Mouse (Mus musculus) hindbrain, postnatal 0 days (tissue): ENCODE data around the gene Magi2. TPM values are rescaled to one million over a fixed set of nuclear protein-coding genes. Genes with fewer than 3 reads are reported as not detected.

Experiments
- ATAC-seq: fragments of 200-750 bp; cut with Nextera tagmentation; 2 replicates; pipeline ENCODE4 v1.8.0; 2017; ENCODE audit warnings: mild to moderate bottlenecking, moderate TSS enrichment, moderate library complexity
- DNase-seq: peaks from one replicate; pipeline ENCODE4 v3.0.0-alpha.2; 2015; ENCODE audit warnings: low spot score
- H3K27ac ChIP-seq: fragments of 300-500 bp; sonication (generic); 2 replicates; pipeline ENCODE4 v1.5.1; 2014; ENCODE audit warnings: mild to moderate bottlenecking
- H3K27me3 ChIP-seq: fragments of 300-500 bp; sonication (generic); 2 replicates; pipeline ENCODE4 v1.6.1; 2014; ENCODE audit warnings: low read length, mixed read lengths; ENCODE audit not compliant: insufficient read depth
- H3K36me3 ChIP-seq: fragments of 300-500 bp; sonication (generic); 2 replicates; pipeline ENCODE4 v1.6.1; 2014; ENCODE audit warnings: low read length, mixed read lengths; ENCODE audit not compliant: insufficient read depth
- H3K4me1 ChIP-seq: fragments of 300-500 bp; sonication (generic); 2 replicates; pipeline ENCODE4 v1.6.1; 2014; ENCODE audit warnings: antibody characterized with exemption, low read length, mixed read lengths; ENCODE audit not compliant: insufficient read depth
- H3K4me2 ChIP-seq: fragments of 300-500 bp; sonication (generic); 2 replicates; pipeline ENCODE4 v1.6.1; 2014; ENCODE audit warnings: low read depth, mild to moderate bottlenecking, low read length, moderate library complexity, mixed read lengths
- H3K4me3 ChIP-seq: fragments of 300-500 bp; sonication (generic); 2 replicates; pipeline ENCODE4 v1.5.1; 2014; ENCODE audit warnings: low read length
- H3K9ac ChIP-seq: fragments of 300-500 bp; sonication (generic); replicated peaks from 2 replicates; pipeline ENCODE4 v1.6.1; 2014; ENCODE audit warnings: mild to moderate bottlenecking, low read length, moderate library complexity, mixed read lengths
- H3K9me3 ChIP-seq: fragments of 300-500 bp; sonication (generic); 2 replicates; pipeline ENCODE4 v1.6.1; 2016; ENCODE audit warnings: low read length, mixed read lengths
- CTCF ChIP-seq: IDR thresholded peaks from 2 replicates; pipeline ENCODE4 v1.5.1; 2016; ENCODE audit warnings: antibody characterized with exemption, control low read depth, low read depth
- WGBS: fragments of 180-500 bp; shearing (Covaris S2); extraction: QIAGEN DNeasy Blood & Tissue Kit; methylation state at CpG from one replicate; pipeline ENCODE4 v1.1.7; 2014; 5-methylcytosine and 5-hydroxymethylcytosine counted together
- polyA plus RNA-seq: library from polyadenylated mRNA; unstranded; fragments of >200 nt; fragmentation: Nextera tagmentation; extraction: Ambion mirVana; gene quantifications from 2 replicates; pipeline ENCODE4 v1.2.1, GENCODE M21; 2015
- total RNA-seq: library from RNA; depleted of rRNA; stranded (reverse); fragments of >200 nt; gene quantifications from 2 replicates; pipeline ENCODE4 v1.2.3, GENCODE M21; 2014

Magi2 gene
- total and polyA plus RNA-seq, 2 experiments from 2014 or later: 17.3 to 45.5 TPM

GRCm38 (mm10) chr5:20457742-20458510 is 1231.1 kb downstream of the Magi2 start:
- DNase-seq: no peak
- whole genome bisulfite sequencing: 72% methylated on average over 7 of the region's 7 CpGs
- no peak for TF ChIP-seq CTCF
- H3K4me3 ChIP-seq: no peak overlapping the region
- H3K4me1 ChIP-seq: no peaks in the 10 kb centered on the region
- H3K9me3 ChIP-seq: no peaks in the 10 kb centered on the region
- H3K27ac ChIP-seq: no peak overlapping the region
- H3K4me2 ChIP-seq: no peak overlapping the region
- ATAC-seq: no peak
- no peaks in the 10 kb centered on the region for H3K27me3 ChIP-seq
- H3K9ac ChIP-seq: no peak overlapping the region
- H3K36me3 ChIP-seq: no peaks in the 10 kb centered on the region

- Histone ChIP-seq H3K36me3 (no peaks in the 10 kb centered on the region), H3K4me1 (no peaks in the 10 kb centered on the region), H3K27me3 (no peaks in the 10 kb centered on the region), H3K9ac (no peak overlapping the region), H3K27ac (no peak overlapping the region), H3K4me3 (no peak overlapping the region), H3K9me3 (no peaks in the 10 kb centered on the region), H3K4me2 (no peak overlapping the region)
- ATAC-seq (no peak), DNase-seq (no peak)
- no peak for TF ChIP-seq CTCF
- WGBS: 85% methylated on average over 2 of the region's 2 CpGs
These were observed 1234.9 kb downstream of the Magi2 start for GRCm38 (mm10) chr5:20461709-20462108.

GRCm38 (mm10) chr5:20462376-20462775 is 1235.5 kb downstream of the Magi2 start:
- 72% methylated on average over 2 of the region's 2 CpGs for WGBS
- ATAC-seq (no peak), DNase-seq (peak; percentile 9)

GRCm38 (mm10) chr5:20469721-20470120 is 1242.9 kb downstream of the Magi2 start:
- DNase-seq: no peak
- Histone ChIP-seq H3K4me3 (no peak overlapping the region), H3K36me3 (no peaks in the 10 kb centered on the region), H3K27ac (no peak overlapping the region), H3K9ac (no peak overlapping the region), H3K27me3 (no peaks in the 10 kb centered on the region), H3K4me1 (no peaks in the 10 kb centered on the region), H3K9me3 (no peaks in the 10 kb centered on the region), H3K4me2 (no peak overlapping the region)
- ATAC-seq: no peak
- WGBS: 71% methylated on average over 3 of the region's 3 CpGs
- no peak for TF ChIP-seq CTCF

More at GRCm38 (mm10) chr5:20462376-20462775, 1235.5 kb downstream of the Magi2 start:
- no peak overlapping the region for H3K9ac ChIP-seq
- no peaks in the 10 kb centered on the region for H3K4me1 ChIP-seq
- H3K27me3 ChIP-seq: no peaks in the 10 kb centered on the region
- H3K4me3 ChIP-seq: no peak overlapping the region
- H3K4me2 ChIP-seq: no peak overlapping the region
- no peak overlapping the region for H3K27ac ChIP-seq
- H3K9me3 ChIP-seq: no peaks in the 10 kb centered on the region
- no peak for TF ChIP-seq CTCF
- H3K36me3 ChIP-seq: no peaks in the 10 kb centered on the region

GRCm38 (mm10) chr5:20470466-20470865 is 1243.6 kb downstream of the Magi2 start:
- no peaks in the 10 kb centered on the region for H3K27me3 ChIP-seq
- H3K9me3 ChIP-seq: no peaks in the 10 kb centered on the region
- H3K4me1 ChIP-seq: no peaks in the 10 kb centered on the region
- H3K4me3 ChIP-seq: no peak overlapping the region
- H3K36me3 ChIP-seq: no peaks in the 10 kb centered on the region
- no peak overlapping the region for H3K9ac ChIP-seq
- no peak for DNase-seq
- no peak overlapping the region for H3K4me2 ChIP-seq
- H3K27ac ChIP-seq: no peak overlapping the region
- TF ChIP-seq CTCF: peak; percentile 48
- ATAC-seq: no peak

- H3K36me3 ChIP-seq: no peaks in the 10 kb centered on the region
- H3K9ac ChIP-seq: no peak overlapping the region
- no peak for DNase-seq
- no peak for TF ChIP-seq CTCF
- H3K9me3 ChIP-seq: no peaks in the 10 kb centered on the region
- WGBS: 87% methylated on average over 7 of the region's 7 CpGs
- H3K4me1 ChIP-seq: no peaks in the 10 kb centered on the region
- no peak for ATAC-seq
- no peak overlapping the region for H3K4me3 ChIP-seq
- no peak overlapping the region for H3K4me2 ChIP-seq
- no peak overlapping the region for H3K27ac ChIP-seq
- H3K27me3 ChIP-seq: no peaks in the 10 kb centered on the region
These were observed 1257.7 kb downstream of the Magi2 start for GRCm38 (mm10) chr5:20484505-20484904.

GRCm38 (mm10) chr5:20491911-20492310 is 1265.1 kb downstream of the Magi2 start:
- TF ChIP-seq CTCF: no peak
- Histone ChIP-seq H3K9ac (no peak overlapping the region), H3K27me3 (no peaks in the 10 kb centered on the region), H3K9me3 (no peaks in the 10 kb centered on the region), H3K4me1 (no peaks in the 10 kb centered on the region), H3K4me3 (no peak overlapping the region), H3K36me3 (no peaks in the 10 kb centered on the region), H3K4me2 (no peak overlapping the region), H3K27ac (no peak overlapping the region)
- WGBS: 60% methylated on average over 2 of the region's 2 CpGs
- peak; percentile 33 for DNase-seq
- ATAC-seq: no peak
